Mouse (Mus musculus): Measurements from ENCODE around the gene Nrarp. TPM values are rescaled to one million over a fixed set of nuclear protein-coding genes. Genes with fewer than 3 reads are reported as not detected.

Gene Nrarp
- total RNA-seq, 2 experiments from 2014 or later: 23.9 to 25.1 TPM

DNA sequence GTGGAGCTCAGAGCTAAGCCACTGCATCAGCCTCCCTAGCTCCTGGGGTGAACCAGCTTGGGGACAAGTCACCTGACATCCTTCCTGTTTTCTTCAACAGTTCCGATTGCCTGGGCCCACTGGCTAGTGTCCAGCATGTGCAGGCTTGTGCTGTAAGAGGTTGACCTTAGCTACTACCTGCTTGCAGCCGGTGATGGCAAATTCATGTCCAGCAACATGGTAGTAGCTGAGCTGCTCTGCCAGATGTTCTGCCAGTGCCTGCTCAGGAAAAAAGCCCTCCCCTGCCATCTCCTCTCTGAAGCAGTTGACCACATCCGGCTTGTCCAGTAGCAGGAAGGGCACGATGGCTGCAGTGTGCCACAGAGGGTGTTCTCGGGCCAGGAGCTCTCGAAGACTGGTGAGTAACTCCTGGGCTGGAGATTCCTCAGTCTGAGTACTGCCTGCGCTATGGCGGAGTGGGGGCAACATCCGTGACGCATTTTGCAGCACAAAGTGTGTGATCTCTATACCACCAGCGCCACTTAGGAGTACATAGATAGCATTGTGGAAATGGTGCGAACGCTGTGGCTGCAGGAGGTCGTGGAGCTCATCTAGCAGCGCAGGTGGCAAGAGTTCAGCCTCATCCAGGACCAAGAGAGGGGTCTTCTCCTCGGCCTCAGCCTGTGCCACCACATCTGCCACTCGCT lies 14.1 kb downstream of the Nrarp start:
- intact Hi-C loops (cut with DNase I): loop anchor here (1.0 kb wide), 1 partner anchor 34 kb away; no protein-coding TSS in a partner anchor
- peak in 1 of 2 experiments; percentile 25 for DNase-seq

DNA sequence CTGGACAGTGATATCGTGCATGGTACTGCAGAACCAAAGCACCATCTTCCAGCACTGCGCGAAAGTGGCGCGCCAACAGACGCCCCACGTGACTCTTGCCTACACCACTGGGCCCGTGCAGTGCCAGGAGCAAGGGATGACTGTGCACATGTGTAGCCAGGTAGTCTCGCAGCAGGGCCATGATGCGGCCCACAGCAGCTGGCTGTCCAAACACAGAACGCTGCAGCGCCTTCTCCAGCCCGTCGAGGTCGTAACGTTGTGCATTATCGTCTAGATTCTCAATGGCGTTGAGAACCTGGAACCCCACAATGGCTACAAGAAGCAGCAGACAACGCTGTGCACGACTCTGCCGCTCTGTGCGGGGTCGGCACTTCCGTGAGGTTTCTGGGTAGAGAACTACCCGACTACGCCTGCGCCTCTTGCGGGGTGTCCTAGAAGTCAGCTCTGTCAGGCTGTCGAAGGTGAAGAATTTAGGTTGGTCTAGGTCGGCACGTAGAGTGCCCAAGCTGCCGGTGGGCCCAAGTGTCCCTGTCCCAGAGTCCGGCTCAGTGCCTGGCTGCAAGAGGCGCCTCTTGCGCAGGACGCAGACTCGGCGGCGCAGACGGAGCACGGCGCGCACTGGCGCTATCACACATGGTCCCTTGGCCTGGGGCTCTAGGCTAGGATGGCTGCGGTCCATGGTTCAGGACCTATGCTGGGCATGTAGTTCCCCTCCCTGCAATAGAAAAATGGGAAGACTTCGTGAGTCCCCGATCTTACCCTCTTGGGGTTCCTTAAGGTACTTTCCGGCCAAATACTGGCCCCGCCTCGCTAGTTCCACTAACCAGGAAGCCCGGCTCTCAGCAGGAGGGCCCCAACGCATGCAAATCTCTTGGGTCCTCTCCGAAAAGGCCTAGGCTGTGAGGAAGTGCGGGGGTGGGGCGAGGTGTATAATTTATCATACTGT lies 14.9 kb downstream of the Nrarp start:
- DNase-seq: peak; percentile 74 to 75
- intact Hi-C loops (cut with DNase I): no loop called here

DNA sequence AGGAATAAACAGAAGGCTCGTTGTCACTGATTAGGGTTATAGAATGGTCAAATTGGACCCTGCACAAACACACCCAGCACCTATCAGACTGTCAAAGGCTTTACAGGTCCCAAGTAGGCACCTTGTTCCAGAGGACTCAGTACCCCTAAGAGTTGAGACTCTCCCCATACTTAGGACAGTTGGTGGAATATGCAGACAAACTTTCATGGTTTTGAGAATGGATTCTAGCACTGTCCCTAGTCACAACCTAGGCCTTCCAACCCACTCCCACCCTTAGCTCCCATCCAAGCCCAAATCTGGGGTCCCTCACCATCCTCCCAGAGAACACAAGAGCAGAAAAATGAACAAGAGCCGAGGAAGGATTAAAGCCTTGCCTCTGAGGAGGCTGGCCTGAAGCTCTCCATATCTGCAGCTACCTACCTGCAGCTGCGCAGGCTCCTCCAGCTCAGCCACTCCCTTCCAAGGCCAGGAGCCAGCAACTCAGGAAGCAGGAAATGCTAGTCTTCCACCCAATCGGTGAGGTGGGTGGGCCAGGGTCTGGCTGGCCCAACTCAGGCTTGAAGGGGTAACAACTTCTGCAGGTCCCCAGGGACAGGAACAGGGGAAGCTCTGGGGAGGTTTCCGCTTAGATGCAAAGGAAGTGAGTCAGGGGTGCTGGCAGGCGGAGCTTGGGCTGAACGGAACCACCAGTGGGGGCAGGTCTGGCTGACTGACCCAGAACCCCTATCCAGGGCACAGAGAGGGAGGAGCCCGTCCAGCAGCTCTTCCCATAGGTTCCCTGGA lies 15.8 kb downstream of the Nrarp start, which contains the start of gene Tor4a:
Gene Tor4a (minus strand): TSS at position 715 of the 783 bp plus-strand sequence.
- peak; percentile 85 for DNase-seq
- intact Hi-C loops (cut with DNase I): no loop called here

DNA sequence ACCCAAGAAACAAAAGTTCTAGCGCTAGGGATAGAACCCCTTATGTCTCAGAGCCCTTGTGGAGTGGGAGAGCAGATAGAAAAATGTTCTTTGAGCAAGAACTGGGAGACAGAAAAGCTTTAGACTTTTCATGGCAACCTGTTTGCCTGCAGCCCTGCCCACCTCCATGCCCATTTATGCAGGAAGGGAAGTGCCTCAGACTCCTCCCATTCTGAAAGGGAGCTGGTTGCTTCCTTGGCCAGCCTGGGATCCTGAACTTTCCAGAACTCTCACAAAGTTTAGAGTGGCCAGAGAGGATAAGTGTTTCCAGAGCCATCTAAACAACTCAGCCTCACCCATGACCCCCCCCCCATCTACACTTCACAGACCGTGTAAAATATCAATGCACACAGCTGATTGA lies 16.6 kb downstream of the Nrarp start:
- peak in 1 of 2 experiments; percentile 9 for DNase-seq
- intact Hi-C loops (cut with DNase I): no loop called here

DNA sequence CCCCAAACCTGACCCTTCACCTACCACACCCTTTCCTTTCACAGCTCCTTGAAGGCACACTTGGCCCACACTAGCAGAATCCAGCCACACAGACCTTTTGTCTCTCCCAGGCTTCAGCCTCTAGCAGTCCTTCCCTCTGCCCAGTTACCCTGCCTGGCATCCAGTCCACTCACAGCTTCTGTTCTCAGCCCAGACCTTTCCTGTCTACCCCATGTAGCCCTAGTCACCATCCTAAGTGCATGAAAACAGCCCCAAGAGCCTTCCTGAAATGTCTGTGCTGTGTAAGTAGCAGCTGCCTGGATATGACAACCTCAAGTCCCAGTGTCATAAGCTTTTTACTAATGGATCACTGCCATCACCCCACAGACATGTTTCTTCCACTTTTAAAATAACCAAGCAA lies 17.4 kb downstream of the Nrarp start:
- intact Hi-C loops (cut with DNase I): no loop called here
- peak; percentile 20 for DNase-seq

DNA sequence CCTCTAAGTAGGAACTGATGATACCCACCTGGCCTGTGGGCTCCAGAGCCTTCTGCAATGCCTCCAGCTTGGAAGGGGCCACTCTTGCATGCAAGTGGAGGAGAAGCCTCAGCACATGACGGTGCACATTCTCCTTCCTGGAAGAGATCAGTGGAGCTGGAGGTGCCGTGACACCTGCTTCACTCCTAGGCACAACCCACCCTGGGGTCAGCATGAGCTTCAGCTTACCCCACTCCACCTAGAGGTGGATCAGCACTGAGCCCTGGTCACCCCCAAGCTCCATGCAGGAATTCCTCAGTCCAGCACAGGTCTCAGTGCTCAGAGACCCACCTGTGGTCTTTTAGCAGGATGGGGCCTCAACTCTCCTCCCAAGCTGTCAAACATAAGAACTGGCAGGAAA lies 20.1 kb downstream of the Nrarp start:
- intact Hi-C loops (cut with DNase I): no loop called here
- DNase-seq: no peak

DNA sequence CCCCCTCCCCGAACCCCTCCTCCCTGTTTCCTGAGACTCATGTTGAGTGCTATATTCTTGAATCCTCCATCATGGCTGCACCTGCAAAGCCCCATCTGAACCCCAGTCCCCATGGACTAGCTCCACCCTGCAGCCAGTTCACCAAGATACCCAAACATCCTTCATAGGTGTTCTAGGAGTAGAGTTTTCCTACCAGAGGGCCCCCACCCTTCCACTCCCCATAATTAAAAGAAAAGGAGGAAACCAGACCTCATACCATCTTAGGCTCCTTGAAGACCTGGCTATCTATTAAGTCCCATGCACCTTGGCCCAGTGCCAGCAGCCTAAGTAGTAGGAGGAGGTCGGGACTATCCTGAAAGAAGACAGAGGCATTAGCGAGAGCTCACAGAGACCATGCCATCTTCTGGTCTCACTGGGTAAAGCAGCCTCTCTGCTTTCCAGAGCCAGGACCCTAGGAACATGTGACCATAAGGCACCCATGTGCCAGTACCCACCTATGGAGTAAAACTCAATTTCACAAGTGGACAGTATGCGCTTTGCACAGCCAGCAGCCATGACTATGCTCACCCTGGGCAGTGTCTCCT lies 23.2 kb downstream of the Nrarp start:
- peak in 1 of 2 experiments; percentile 21 for DNase-seq
- intact Hi-C loops (cut with DNase I): no loop called here

DNA sequence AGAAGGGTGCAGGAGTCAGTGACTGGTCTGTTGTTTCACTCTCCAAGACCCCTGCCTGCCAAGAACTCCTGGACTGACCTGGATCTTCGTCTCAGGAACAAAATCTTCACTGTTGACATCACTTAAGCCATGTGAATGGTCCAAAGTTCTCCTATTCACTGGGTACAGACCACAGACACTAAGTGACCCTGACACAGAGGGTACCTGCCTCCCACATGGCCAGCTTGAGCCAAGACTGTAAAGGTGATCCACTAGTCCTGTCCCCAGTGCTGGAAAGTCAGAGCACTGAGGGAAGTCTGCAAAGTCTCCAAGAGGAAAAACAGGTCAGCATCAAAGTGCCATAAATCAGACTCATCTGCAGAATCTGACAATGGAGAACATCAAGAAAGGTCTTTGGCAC lies 27.0 kb downstream of the Nrarp start:
- intact Hi-C loops (cut with DNase I): no loop called here
- DNase-seq: no peak

DNA sequence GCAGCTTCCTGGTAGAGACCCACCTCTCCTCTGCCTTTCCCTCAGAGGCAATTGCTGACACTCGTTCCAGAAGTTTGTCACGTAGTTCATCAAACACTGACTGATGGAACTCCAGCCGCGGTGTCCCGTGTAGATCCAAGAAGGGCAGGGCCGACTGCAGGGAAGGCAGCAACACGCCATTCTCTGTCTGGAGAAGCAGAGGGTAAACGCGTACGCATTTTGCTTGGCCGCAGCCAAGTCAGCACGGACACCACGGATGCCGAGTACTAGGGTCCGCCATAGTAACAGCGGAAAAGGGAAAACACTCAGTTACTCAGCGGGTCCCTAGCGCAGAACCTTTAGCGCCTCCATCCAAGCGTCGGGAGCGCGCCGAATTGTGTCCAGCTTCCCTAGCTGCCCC lies 30.1 kb downstream of the Nrarp start:
- intact Hi-C loops (cut with DNase I): no loop called here
- no peak for DNase-seq

DNA sequence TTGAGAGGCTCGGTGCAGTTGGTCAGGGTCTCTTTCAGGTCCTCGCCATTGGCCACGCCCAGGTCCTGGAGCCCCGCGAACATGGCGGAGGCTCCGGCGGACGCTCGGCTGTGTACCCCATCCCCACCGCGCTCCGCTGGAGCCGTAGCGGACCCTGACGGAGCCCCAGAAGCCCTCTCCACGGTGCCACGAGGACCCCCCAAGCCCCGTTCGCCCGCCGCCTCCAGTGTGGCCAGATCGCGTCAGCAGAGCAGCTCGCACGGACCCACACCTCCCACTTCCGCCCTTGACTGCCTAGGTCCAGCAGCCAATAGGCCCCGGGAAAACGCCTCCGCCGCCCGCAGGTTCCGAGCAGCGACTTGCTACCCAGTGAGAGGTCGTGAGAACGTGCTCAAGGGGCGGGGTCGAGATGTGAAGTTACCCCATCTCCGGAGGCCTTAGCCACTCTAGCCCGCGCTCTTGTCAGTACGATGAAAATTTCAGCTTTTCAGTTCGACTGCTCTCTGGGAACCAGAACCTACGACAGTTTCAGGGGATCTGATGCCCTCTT lies 30.6 kb downstream of the Nrarp start, which contains the start of gene Nelfb:
Gene Nelfb (minus strand): TSS at position 369 of the 550 bp plus-strand sequence.
- intact Hi-C loops (cut with DNase I): no loop called here

DNA sequence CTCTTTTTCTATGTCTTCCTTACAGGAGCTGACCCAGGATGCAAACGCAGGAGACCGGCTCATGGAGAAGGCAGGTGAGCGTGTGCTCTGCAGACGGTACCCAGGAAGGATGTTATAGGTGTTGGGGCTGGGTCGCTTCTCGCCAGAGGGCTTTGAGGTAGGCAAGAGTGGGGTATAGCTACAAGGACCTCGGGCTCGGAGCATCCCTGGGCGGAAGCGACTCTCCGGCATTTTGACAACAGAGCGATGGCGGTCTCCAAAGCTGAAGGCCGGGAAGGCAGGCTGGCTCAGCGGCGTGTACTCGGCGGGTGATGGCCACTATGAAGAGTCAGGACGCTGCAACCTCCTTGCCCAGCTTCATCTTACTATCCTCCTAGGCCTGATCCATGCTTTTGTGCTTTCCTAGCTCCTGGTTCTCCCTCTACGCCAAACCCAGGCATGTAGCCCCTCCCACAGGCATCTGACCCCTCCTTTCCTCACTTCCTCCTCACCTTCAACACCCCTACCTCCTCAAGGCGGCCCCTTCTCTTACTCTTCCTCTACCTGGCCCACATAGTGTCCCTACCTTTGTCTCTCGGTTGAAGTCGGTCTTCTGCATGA lies 32.8 kb downstream of the Nrarp start:
- DNase-seq: no peak
- intact Hi-C loops (cut with DNase I): no loop called here

More for the DNA sequence above, 30.6 kb downstream of the Nrarp start, which contains the start of gene Nelfb:
- DNase-seq: peak; percentile 94 to 96

DNA sequence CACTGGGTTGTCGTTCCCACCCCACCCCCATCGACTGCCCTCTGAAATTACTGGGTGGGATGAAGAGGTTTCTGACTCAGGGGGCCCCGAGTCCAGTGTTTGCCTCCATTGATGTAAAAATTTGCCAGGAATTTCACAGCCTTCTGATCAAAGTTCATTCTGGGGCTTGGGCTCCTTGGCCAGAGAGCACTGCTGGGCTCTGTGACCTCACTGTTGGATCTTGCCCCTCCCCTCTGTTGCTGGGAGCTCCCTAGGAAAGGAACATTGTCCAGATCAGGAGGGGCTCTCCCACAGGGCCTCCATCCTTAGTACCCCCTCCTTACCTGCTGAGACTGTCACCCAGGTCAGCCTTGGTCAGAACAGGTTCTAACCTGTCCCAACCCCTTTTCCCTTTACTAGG lies 33.9 kb downstream of the Nrarp start, which contains the start of gene Stpg3:
Gene Stpg3 (minus strand): TSS at position 194 of the 400 bp plus-strand sequence.
- intact Hi-C loops (cut with DNase I): no loop called here
- DNase-seq: no peak

DNA sequence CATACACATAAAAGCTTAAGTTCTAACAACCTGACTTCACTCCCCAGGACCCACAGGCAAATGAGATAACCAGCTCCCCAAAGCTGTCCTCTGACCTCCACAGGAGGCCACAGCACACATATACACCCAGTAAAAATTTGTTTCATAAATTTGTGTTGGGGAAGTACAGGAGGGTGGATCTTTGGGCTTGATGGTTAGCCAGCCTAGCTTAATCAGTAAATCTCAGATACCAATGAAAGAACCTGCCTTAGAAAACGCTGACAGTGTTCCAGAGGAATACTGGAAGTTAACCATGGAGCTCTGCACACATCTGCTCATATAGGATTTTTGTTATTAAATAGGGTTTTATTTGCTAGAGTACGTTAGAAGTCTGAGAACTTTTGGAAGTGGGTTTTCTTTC lies 37.1 kb downstream of the Nrarp start:
- no peak for DNase-seq
- intact Hi-C loops (cut with DNase I): no loop called here

DNA sequence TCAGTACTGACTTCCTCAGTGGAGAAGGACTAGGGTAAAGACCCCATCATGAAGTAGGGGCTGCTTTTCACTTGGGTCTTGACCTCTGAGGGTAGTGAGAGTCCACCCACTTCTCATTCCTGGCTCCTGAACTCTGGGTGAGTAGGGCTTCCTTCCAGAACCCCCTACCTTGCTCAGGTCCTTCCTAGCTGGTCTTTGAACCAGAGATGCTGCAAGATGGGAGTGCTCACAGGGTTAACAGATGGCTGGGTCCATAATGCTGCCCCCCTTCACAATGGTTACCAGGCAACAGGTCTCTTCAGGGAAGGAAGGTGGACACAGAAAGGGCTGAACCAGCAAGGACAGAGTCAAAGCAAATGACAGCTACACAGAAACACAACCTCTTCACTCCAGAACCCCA lies 37.9 kb downstream of the Nrarp start, which contains the start of gene Fam166a:
Gene Fam166a (plus strand): TSS at position 301 of the 400 bp plus-strand sequence.
- intact Hi-C loops (cut with DNase I): no loop called here
- no peak for DNase-seq

DNA sequence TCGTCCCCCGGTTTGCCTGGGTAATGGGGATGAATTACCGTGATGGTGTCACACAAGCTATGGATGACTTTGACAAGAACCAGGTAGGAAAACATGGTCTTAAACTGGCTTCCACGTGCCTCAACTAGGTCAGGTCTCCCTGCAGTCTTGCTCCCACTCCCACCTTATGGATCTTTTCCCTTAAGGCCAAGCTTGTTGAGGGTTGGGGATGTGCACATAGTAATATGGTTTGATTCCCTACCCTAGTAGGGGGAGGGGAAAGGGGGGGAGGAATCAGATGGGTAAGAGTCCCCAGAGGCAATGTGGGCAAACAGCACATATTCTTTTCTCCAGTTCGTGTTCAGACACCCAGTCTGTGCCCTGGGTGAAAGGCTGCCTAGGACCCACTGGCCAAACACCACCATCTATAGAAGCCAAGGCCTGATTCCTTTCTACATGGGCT lies 40.8 kb downstream of the Nrarp start:
- no peak for DNase-seq
- intact Hi-C loops (cut with DNase I): no loop called here

DNA sequence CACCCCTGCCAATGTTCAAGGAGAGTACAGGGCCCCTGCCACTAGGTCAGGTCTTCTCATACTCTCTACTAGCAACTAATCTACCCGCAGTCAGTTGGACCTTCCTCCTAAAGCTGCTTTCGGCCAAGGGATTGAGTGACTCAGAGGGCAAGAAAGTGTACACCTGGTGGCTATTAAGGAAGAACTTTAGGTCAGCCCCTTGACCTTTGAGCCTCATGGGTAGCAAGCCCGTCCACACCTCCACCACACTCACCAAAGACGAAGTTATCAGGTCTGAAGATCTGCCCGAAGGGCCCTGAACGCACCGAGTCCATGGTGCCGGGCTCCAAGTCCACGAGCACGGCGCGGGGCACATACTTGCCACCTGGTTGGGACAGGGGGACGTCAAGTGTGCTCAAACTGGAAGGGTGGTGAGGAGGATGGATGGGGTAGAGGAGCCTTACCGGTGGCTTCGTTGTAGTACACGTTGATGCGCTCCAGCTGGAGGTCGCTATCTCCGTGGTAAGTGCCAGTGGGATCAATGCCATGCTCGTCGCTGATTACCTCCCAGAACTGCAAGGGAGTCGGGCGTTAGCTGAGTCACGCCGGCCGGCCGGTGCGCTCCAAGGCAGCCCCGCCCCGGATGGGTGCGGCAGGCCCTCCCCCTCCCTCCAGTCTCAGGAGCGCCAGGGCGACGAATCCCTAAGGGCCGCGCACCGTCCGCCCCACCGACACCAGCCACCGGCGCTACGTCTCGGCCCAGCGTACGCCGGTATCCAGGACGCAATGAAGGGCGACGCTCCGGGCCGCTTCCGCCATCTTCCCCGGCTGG lies 43.3 kb downstream of the Nrarp start:
- DNase-seq: peak; percentile 88 to 89
- intact Hi-C loops (cut with DNase I): no loop called here

DNA sequence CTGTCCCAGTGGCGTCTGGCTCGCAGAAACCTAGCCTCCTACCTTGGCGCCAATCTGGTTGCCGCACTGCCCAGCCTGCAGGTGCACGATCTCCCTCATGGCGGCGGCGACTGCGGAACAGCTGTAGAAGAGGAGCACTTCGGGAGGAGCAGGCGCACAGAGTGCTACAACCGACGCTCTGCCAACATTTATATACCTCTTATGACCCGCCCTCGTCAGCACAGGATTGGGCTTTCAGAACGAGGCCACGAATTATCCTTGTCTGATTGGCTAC lies 43.9 kb downstream of the Nrarp start, which contains the start of gene Tubb4b:
Gene Tubb4b (minus strand): TSS at position 211 of the 274 bp plus-strand sequence.
- DNase-seq: no peak
- intact Hi-C loops (cut with DNase I): no loop called here

All from heart, postnatal 10 days (tissue).